Mouse (Mus musculus): ENCODE measurements around the gene Slc25a22. TPM values are rescaled to one million over a fixed set of nuclear protein-coding genes. Genes with fewer than 3 reads are reported as not detected.

The Slc25a22 gene
- polyA plus RNA-seq, 1 experiment from 2014 or later = 71.3 TPM

GRCm38 (mm10) chr7:141469901-141470636 is 32.4 kb upstream of the Slc25a22 start:
- Histone ChIP-seq H3K4me3 (replicated peaks) (no peak overlapping the region), H3K4me2 (replicated peaks) (peak overlapping the region; percentile 60), H3K27ac (no peak overlapping the region), H3K36me3 (peaks cover 31% of the 10 kb centered on the region), H3K9ac (replicated peaks) (peak overlapping the region; percentile 83), H3K27me3 (peaks cover 21% of the 10 kb centered on the region), H3K4me1 (replicated peaks) (peaks cover 50% of the 10 kb centered on the region), H3K9me3 (no peaks in the 10 kb centered on the region)
- ATAC-seq = no peak
- WGBS = 89% methylated on average over 18 of the region's 18 CpGs

GRCm38 (mm10) chr7:141469352-141469751 is 31.7 kb upstream of the Slc25a22 start:
- Histone ChIP-seq H3K4me1 (replicated peaks) (peaks cover 55% of the 10 kb centered on the region), H3K27ac (peak overlapping the region; percentile 87), H3K9me3 (no peaks in the 10 kb centered on the region), H3K27me3 (peaks cover 28% of the 10 kb centered on the region), H3K4me3 (replicated peaks) (peak overlapping the region; percentile 66), H3K9ac (replicated peaks) (peak overlapping the region; percentile 83), H3K4me2 (replicated peaks) (peak overlapping the region; percentile 60), H3K36me3 (peaks cover 31% of the 10 kb centered on the region)
- no peak for ATAC-seq
- WGBS = 59% methylated on average over 6 of the region's 6 CpGs

DNA sequence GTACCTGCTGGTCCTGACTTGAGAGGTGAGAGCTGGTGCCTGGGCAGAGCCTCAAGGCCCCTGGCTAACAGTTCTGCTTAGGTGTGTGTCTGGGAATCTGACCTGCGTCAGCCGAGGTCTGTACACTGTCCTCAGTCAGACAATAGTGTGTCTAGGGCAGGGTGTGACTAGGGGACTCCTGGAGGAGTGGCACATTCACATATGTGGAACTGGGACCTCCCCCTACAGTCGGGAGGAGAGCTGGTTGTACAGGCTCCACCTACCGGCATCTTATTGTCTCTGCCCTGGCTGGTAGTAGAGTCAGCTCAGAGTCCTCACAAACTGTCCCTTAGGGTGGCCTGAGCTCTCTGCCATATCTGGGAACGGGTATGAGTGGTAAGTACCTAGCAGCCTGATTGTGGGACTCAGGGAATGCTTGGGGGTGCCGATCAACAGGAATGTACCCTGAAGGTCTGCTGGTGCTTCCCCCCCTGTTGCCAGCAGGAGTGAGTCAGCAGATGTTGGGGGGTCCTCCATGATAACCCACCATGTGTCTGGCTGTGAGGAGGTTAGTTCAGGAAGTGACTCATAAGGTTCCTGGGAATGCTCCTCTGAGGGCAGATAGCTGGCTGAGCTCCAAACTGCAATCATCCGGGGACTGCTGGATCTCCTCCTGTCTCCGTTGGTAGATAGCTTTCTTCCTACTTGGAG is 31.0 kb upstream of the Slc25a22 start:
- peak; percentile 90 for ATAC-seq
- Histone ChIP-seq H3K4me1 (replicated peaks) (peaks cover 48% of the 10 kb centered on the region), H3K36me3 (peaks cover 31% of the 10 kb centered on the region), H3K9ac (replicated peaks) (peak overlapping the region; percentile 83), H3K4me3 (replicated peaks) (peak overlapping the region; percentile 66), H3K27ac (peak overlapping the region; percentile 87), H3K9me3 (no peaks in the 10 kb centered on the region), H3K4me2 (replicated peaks) (peak overlapping the region; percentile 60), H3K27me3 (peaks cover 35% of the 10 kb centered on the region)
- WGBS = 16% methylated on average over 8 of the region's 8 CpGs

DNA sequence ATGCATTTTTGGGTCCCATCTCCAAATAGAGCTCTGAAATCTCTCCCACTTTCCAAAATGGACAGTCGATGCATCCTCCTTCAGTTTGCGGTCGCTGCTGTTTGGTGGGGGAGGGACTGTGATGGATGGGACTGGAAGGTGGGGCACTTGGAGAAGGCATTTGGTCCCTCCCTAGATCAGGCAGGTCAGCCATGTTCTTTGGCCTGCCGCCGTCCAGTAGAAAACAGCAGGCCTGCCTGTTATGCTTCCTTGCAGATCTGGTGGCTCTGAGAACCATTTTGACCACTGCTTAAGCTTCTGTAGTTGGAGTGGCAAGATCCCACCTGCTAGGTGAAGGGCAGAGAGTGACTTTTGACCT is 30.5 kb upstream of the Slc25a22 start:
- Histone ChIP-seq H3K27me3 (peaks cover 40% of the 10 kb centered on the region), H3K9me3 (no peaks in the 10 kb centered on the region), H3K9ac (replicated peaks) (peak overlapping the region; percentile 83), H3K36me3 (peaks cover 31% of the 10 kb centered on the region), H3K4me1 (replicated peaks) (peaks cover 43% of the 10 kb centered on the region), H3K4me2 (replicated peaks) (peak overlapping the region; percentile 60), H3K27ac (peak overlapping the region; percentile 87), H3K4me3 (replicated peaks) (peak overlapping the region; percentile 66)
- 32% methylated on average over 5 of the region's 5 CpGs for WGBS
- ATAC-seq = peak; percentile 15

- Histone ChIP-seq H3K4me1 (replicated peaks) (peaks cover 43% of the 10 kb centered on the region), H3K9ac (replicated peaks) (peak within 1 kb of the TSS; percentile 83), H3K9me3 (no peaks in the 10 kb centered on the region), H3K4me3 (replicated peaks) (peak within 1 kb of the TSS; percentile 66), H3K36me3 (peaks cover 26% of the 10 kb centered on the region), H3K27ac (peak within 1 kb of the TSS; percentile 87), H3K4me2 (replicated peaks) (peak within 1 kb of the TSS; percentile 60), H3K27me3 (peaks cover 47% of the 10 kb centered on the region)
- ATAC-seq = peak; percentile 46
- under 1% methylated on average over 52 of the region's 52 CpGs for WGBS
These were observed 29.7 kb upstream of the Slc25a22 start, which contains the start of gene Cd151 for GRCm38 (mm10) chr7:141467230-141468030. Gene Cd151 (plus strand): TSS chr7:141467392.

- H3K4me3 ChIP-seq (replicated peaks) = peak overlapping the region; percentile 66
- H3K27me3 ChIP-seq = peaks cover 55% of the 10 kb centered on the region
- H3K36me3 ChIP-seq = peaks cover 19% of the 10 kb centered on the region
- H3K27ac ChIP-seq = no peak overlapping the region
- ATAC-seq = no peak
- no peaks in the 10 kb centered on the region for H3K9me3 ChIP-seq
- peak overlapping the region; percentile 83 for H3K9ac ChIP-seq (replicated peaks)
- H3K4me2 ChIP-seq (replicated peaks) = peak overlapping the region; percentile 60
- H3K4me1 ChIP-seq (replicated peaks) = peaks cover 48% of the 10 kb centered on the region
- 68% methylated on average over 10 of the region's 10 CpGs for WGBS
These were observed 29.0 kb upstream of the Slc25a22 start for GRCm38 (mm10) chr7:141466607-141467148.

GRCm38 (mm10) chr7:141466045-141466394 is 28.3 kb upstream of the Slc25a22 start:
- Histone ChIP-seq H3K27me3 (peaks cover 61% of the 10 kb centered on the region), H3K4me3 (replicated peaks) (no peak overlapping the region), H3K9ac (replicated peaks) (no peak overlapping the region), H3K36me3 (peaks cover 13% of the 10 kb centered on the region), H3K4me1 (replicated peaks) (peaks cover 51% of the 10 kb centered on the region), H3K4me2 (replicated peaks) (no peak overlapping the region), H3K27ac (no peak overlapping the region), H3K9me3 (no peaks in the 10 kb centered on the region)
- WGBS = 73% methylated on average over 7 of the region's 7 CpGs
- no peak for ATAC-seq

DNA sequence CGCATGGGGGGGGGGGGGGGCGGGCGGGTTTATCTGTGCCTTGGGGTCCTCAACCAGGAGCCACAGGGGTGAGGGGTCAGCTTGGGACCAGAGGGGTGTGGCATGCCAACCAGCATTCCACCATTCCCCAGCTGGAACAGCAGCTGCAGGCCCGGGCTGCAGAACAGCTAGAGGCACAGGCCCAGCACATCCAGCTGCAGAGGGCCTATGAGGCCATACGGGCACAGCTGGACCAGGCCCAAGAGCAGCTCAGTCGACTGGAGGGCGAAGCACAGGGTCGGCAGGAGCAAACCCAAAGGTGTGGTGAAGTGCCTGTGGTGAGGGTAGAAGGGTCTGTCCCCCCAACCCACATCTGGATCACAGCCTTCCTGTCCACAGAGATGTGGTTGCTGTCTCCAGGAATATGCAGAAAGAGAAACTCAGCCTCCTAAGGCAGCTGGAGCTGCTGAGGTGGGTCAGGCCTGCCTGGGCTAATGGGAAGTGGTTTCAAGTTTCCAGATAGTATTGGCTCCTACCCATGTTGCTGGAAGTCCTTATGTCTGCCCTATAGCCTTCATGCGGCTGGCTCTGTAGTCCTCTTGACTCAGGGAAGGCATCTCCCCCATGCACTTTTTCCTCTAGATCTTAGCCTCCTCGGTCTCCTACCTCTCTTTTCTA is 27.8 kb upstream of the Slc25a22 start:
- H3K27me3 ChIP-seq = peaks cover 66% of the 10 kb centered on the region
- H3K4me3 ChIP-seq (replicated peaks) = no peak overlapping the region
- 38% methylated on average over 10 of the region's 10 CpGs for WGBS
- H3K36me3 ChIP-seq = peaks cover 8% of the 10 kb centered on the region
- H3K9me3 ChIP-seq = no peaks in the 10 kb centered on the region
- peaks cover 51% of the 10 kb centered on the region for H3K4me1 ChIP-seq (replicated peaks)
- H3K4me2 ChIP-seq (replicated peaks) = no peak overlapping the region
- ATAC-seq = no peak
- no peak overlapping the region for H3K27ac ChIP-seq
- 0 out of 2 replicates have a peak overlapping the region, but pooled peaks have one; percentile 28 for H3K9ac ChIP-seq (replicated peaks)

DNA sequence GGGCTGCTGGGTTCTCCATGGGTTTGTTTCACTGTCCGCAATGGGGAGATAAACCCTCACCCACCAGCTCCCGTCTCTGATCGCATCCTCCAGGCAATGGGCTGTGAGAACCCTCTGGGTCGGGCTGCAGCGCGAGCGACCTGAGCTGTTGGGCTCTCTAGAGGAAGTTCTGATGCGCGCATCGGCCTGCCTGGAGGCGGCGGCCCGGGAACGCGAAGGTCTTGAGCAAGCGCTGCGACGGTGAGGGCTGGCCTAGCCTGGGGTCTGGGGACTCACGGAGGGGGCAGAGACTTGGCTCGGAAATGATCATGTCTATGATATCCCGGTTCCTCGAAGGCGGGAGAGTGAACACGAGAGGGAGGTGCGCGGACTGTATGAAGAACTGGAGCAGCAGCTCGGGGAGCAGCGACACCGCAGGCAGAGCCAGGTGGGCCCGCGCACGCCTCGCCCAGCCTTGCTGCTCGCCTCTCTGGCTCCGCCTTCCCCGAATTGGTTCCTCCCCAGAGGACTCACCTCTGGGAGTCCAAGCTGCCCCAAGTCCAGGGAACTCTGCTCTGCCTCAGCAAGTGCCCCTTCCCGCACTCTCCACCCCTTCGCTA is 27.0 kb upstream of the Slc25a22 start:
- H3K36me3 ChIP-seq = peaks cover 4% of the 10 kb centered on the region
- peak overlapping the region; percentile 16 for H3K4me3 ChIP-seq (replicated peaks)
- 3% methylated on average over 37 of the region's 38 CpGs for WGBS
- H3K9ac ChIP-seq (replicated peaks) = no peak overlapping the region; the same call in 1 of the 2 replicates
- no peak overlapping the region for H3K27ac ChIP-seq
- no peak for ATAC-seq
- H3K4me1 ChIP-seq (replicated peaks) = peaks cover 44% of the 10 kb centered on the region
- H3K9me3 ChIP-seq = no peaks in the 10 kb centered on the region
- peaks cover 75% of the 10 kb centered on the region for H3K27me3 ChIP-seq
- H3K4me2 ChIP-seq (replicated peaks) = peak overlapping the region; percentile 36; the same call in 1 of the 2 replicates

DNA sequence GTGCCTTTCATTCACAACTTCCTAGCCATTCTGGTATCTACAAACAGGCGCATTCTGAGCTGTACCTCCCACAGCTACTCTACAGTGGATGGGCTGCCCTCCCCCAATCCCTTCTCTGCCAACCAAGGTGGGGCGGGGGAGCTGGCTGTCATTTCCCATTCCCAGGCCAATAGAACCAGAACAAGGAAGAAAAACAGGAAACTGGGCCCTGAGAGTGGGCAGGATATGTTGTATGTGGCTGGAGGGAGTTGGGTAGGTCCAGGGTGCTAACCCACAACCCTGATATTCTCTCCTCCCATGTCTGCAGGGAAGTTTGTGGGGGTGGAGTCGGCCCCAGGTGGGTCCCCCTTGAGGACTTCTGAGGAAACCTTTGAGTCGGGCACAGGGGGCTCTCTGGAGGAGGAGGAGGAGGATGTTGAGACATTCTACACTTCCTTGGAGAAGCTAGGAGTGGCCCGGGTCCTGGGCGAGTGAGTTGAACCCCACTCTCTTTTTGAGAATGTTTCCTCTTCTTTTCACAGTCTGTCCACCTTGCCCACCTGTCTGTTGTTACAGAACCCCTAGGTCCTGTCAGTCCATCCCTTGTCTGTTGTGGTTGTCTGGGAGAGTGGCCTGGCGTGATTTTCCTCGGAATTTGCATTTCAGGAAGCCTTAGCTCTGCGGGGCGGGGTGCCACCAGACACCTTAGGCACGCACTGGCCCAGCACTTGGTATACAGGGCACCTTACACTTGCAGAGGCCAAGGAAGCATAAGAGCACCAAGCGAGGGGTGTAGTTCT is 26.3 kb upstream of the Slc25a22 start:
- 14% methylated on average over 12 of the region's 12 CpGs for WGBS
- no peaks in the 10 kb centered on the region for H3K9me3 ChIP-seq
- H3K27ac ChIP-seq = no peak overlapping the region
- peaks cover 82% of the 10 kb centered on the region for H3K27me3 ChIP-seq
- no peak for ATAC-seq
- 0 out of 2 replicates have a peak overlapping the region, but pooled peaks have one; percentile 36 for H3K4me2 ChIP-seq (replicated peaks)
- peak overlapping the region; percentile 16; the same call in 1 of the 2 replicates for H3K4me3 ChIP-seq (replicated peaks)
- no peak overlapping the region; the same call in 1 of the 2 replicates for H3K9ac ChIP-seq (replicated peaks)
- H3K36me3 ChIP-seq = peaks cover 11% of the 10 kb centered on the region
- H3K4me1 ChIP-seq (replicated peaks) = peaks cover 37% of the 10 kb centered on the region

Data from midbrain, embryonic 13.5 days (tissue).